Mouse (Mus musculus) small intestine, adult 2 months (tissue): Measurements from ENCODE around the gene E330017A01Rik.
"Not testable (repeated sequence)": the region's sequence is repeated elsewhere in the genome, so short reads cannot be mapped to it uniquely, and the experiment has no call there.

Source experiments
- CTCF ChIP-seq: fragments of 200-500 bp; IDR thresholded peaks from 2 replicates; pipeline ENCODE4 v1.5.1; 2012; ENCODE audit warnings: low read depth, mild to moderate bottlenecking, control low read depth, inconsistent platforms, low read length, moderate library complexity, mixed read lengths; ENCODE audit not compliant: insufficient replicate concordance, insufficient read length; ENCODE audit errors: extremely low read depth
- POLR2A ChIP-seq: fragments of 200-500 bp; IDR thresholded peaks from 2 replicates; pipeline ENCODE4 v1.6.1; 2012; ENCODE audit warnings: low read depth, mild to moderate bottlenecking, control low read depth, inconsistent platforms, low read length, moderate library complexity

GRCm38 (mm10) chr16:58666681-58667080 lies 28.1 kb upstream of the E330017A01Rik start:
- not testable (repeated sequence) for TF ChIP-seq POLR2A, CTCF
